Mouse (Mus musculus): ENCODE results near the gene Fbxl15.

Gene Fbxl15

GRCm38 (mm10) chr19:46347936-46348668 is 20.1 kb downstream of the Fbxl15 start:
- DNase-seq, result no peak

GRCm38 (mm10) chr19:46348761-46349458 is 20.9 kb downstream of the Fbxl15 start:
- peak; percentile 98 for DNase-seq

- peak; percentile 91 for DNase-seq
Measured at GRCm38 (mm10) chr19:46349550-46349949, 21.6 kb downstream of the Fbxl15 start.

GRCm38 (mm10) chr19:46350168-46350932 is 22.4 kb downstream of the Fbxl15 start, which contains the start of gene 2310034G01Rik:
Gene 2310034G01Rik (minus strand): TSS chr19:46350302.
- peak; percentile 88 for DNase-seq

- peak; percentile 99 for DNase-seq
Measured at GRCm38 (mm10) chr19:46356701-46357138, 28.7 kb downstream of the Fbxl15 start.

GRCm38 (mm10) chr19:46357344-46358280 is 29.6 kb downstream of the Fbxl15 start:
- DNase-seq, result no peak

- DNase-seq, result no peak
Measured at GRCm38 (mm10) chr19:46358381-46358780, 30.4 kb downstream of the Fbxl15 start.

- no peak for DNase-seq
Measured at GRCm38 (mm10) chr19:46362104-46362503, 34.1 kb downstream of the Fbxl15 start.

GRCm38 (mm10) chr19:46363294-46364009 is 35.5 kb downstream of the Fbxl15 start:
- no peak for DNase-seq

GRCm38 (mm10) chr19:46367798-46368590 is 40.0 kb downstream of the Fbxl15 start:
- DNase-seq, result no peak

GRCm38 (mm10) chr19:46369204-46369603 is 41.2 kb downstream of the Fbxl15 start:
- DNase-seq, result peak; percentile 98

GRCm38 (mm10) chr19:46374477-46375088 is 46.6 kb downstream of the Fbxl15 start:
- no peak for DNase-seq

- DNase-seq, result no peak
Measured at GRCm38 (mm10) chr19:46375489-46375888, 47.5 kb downstream of the Fbxl15 start.

- no peak for DNase-seq
Measured at GRCm38 (mm10) chr19:46375891-46376290, 47.9 kb downstream of the Fbxl15 start.

Data from heart, adult 11 months (tissue).